Mouse (Mus musculus) kidney, adult 2 months (tissue): Measurements from ENCODE around the gene Lasp1. TPM values are rescaled to one million over a fixed set of nuclear protein-coding genes. Genes with fewer than 3 reads are reported as not detected.

Experiments used
- DNase-seq: peaks from one replicate; pipeline ENCODE4 v3.0.0; 2021
- H3K27ac ChIP-seq: fragments of 200-500 bp; 2 replicates; pipeline ENCODE4 v1.5.1; 2012; ENCODE audit warnings: low read depth, low read length, control low read depth, inconsistent platforms; ENCODE audit not compliant: insufficient read depth
- H3K27me3 ChIP-seq: fragments of 200-500 bp; replicated peaks from 2 replicates; pipeline ENCODE4 v1.6.1; 2012; ENCODE audit warnings: mild to moderate bottlenecking, moderate library complexity, low read length, inconsistent platforms; ENCODE audit not compliant: control insufficient read depth, insufficient read depth
- H3K36me3 ChIP-seq: fragments of 200-500 bp; 2 replicates; pipeline ENCODE4 v1.6.1; 2012; ENCODE audit warnings: mild to moderate bottlenecking, moderate library complexity, low read length, inconsistent platforms; ENCODE audit not compliant: control insufficient read depth, insufficient read depth
- H3K4me1 ChIP-seq: fragments of 200-500 bp; 2 replicates; pipeline ENCODE4 v1.6.1; 2011; ENCODE audit warnings: low read length; ENCODE audit not compliant: control insufficient read depth, insufficient read depth
- H3K4me3 ChIP-seq: fragments of 200-500 bp; 2 replicates; pipeline ENCODE4 v1.5.1; 2011; ENCODE audit warnings: mild to moderate bottlenecking, low read depth, low read length, control low read depth; ENCODE audit not compliant: insufficient read depth
- CTCF ChIP-seq: fragments of 200-500 bp; conservative IDR thresholded peaks from 2 replicates; pipeline ENCODE4 v1.5.1; 2011; ENCODE audit warnings: low read depth, mild to moderate bottlenecking, control low read depth, low read length, moderate library complexity, mixed read lengths; ENCODE audit not compliant: insufficient read depth, insufficient read length
- POLR2A ChIP-seq: fragments of 200-500 bp; IDR thresholded peaks from one replicate; pipeline ENCODE4 v1.6.1; 2011; ENCODE audit warnings: low read depth, low read length, control low read depth
- WGBS: fragments of 180-500 bp; shearing (Covaris S2); methylation state at CpG from one replicate; pipeline ENCODE4 v1.1.7; 2018; 5-methylcytosine and 5-hydroxymethylcytosine counted together
- polyA plus RNA-seq: library from polyadenylated mRNA; depleted of rRNA; stranded (reverse); fragments of >200 nt; gene quantifications from 2 replicates; pipeline ENCODE4 v1.2.3, GENCODE M21; 2012

The Lasp1 gene
- polyA plus RNA-seq, 1 experiment = 106 TPM

GRCm38 (mm10) chr11:97818571-97818970 lies 19.8 kb downstream of the Lasp1 start:
- peak overlapping the region; percentile 41 for H3K27ac ChIP-seq
- H3K27me3 ChIP-seq = no peaks in the 10 kb centered on the region
- H3K4me1 ChIP-seq = peaks cover 71% of the 10 kb centered on the region
- TF ChIP-seq CTCF (no peak), POLR2A (no peak)
- peak; percentile 62 for DNase-seq
- no peak overlapping the region for H3K4me3 ChIP-seq
- 17% methylated on average over 4 of the region's 4 CpGs for WGBS
- H3K36me3 ChIP-seq = no peaks in the 10 kb centered on the region

DNA sequence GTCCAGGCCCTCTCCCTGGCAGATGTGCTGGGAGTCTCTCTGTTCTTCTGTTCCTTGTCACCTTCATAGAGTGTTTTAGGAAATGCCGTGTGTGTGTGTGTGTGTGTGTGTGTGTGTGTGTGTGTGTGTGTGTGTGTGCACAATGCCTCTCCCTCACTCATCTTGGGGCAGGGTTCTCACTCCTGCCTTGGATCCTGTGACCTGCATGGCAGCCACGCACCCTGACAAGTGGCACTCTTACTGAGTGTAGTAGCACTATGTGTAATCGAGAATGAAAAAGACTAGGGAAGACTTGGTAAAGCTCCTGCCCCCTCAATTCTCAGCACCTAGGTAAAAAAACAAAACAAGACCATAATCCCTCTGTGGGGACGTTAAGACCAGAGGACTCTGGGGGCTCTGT lies 20.3 kb downstream of the Lasp1 start:
- Histone ChIP-seq H3K27ac (peak overlapping the region; percentile 41), H3K36me3 (no peaks in the 10 kb centered on the region), H3K27me3 (no peaks in the 10 kb centered on the region), H3K4me3 (no peak overlapping the region), H3K4me1 (peaks cover 66% of the 10 kb centered on the region)
- TF ChIP-seq CTCF = no peak
- 66% methylated on average over 4 of the region's 4 CpGs for WGBS
- no peak for DNase-seq

GRCm38 (mm10) chr11:97819923-97820322 lies 21.1 kb downstream of the Lasp1 start:
- peak overlapping the region; percentile 22; the same call in 1 of the 2 replicates for H3K27ac ChIP-seq
- peaks cover 63% of the 10 kb centered on the region for H3K4me1 ChIP-seq
- DNase-seq = peak; percentile 61
- TF ChIP-seq CTCF (no peak), POLR2A (no peak)
- H3K36me3 ChIP-seq = no peaks in the 10 kb centered on the region
- 48% methylated on average over 5 of the region's 5 CpGs for WGBS
- no peak overlapping the region for H3K4me3 ChIP-seq
- H3K27me3 ChIP-seq = no peaks in the 10 kb centered on the region

GRCm38 (mm10) chr11:97820840-97821239 lies 22.0 kb downstream of the Lasp1 start:
- Histone ChIP-seq H3K4me3 (no peak overlapping the region), H3K27me3 (no peaks in the 10 kb centered on the region), H3K27ac (peak overlapping the region; percentile 22), H3K4me1 (peaks cover 55% of the 10 kb centered on the region), H3K36me3 (no peaks in the 10 kb centered on the region)
- 28% methylated on average over 4 of the region's 4 CpGs for WGBS
- peak; percentile 96 for DNase-seq
- TF ChIP-seq CTCF = no peak
- no peak for TF ChIP-seq POLR2A

GRCm38 (mm10) chr11:97821401-97822064 lies 22.7 kb downstream of the Lasp1 start:
- no peak overlapping the region for H3K4me3 ChIP-seq
- H3K36me3 ChIP-seq = no peaks in the 10 kb centered on the region
- peaks cover 49% of the 10 kb centered on the region for H3K4me1 ChIP-seq
- H3K27me3 ChIP-seq = no peaks in the 10 kb centered on the region
- TF ChIP-seq POLR2A (no peak), CTCF (no peak)
- 78% methylated on average over 8 of the region's 8 CpGs for WGBS
- peak overlapping the region; percentile 5 for H3K27ac ChIP-seq
- DNase-seq = peak; percentile 55

DNA sequence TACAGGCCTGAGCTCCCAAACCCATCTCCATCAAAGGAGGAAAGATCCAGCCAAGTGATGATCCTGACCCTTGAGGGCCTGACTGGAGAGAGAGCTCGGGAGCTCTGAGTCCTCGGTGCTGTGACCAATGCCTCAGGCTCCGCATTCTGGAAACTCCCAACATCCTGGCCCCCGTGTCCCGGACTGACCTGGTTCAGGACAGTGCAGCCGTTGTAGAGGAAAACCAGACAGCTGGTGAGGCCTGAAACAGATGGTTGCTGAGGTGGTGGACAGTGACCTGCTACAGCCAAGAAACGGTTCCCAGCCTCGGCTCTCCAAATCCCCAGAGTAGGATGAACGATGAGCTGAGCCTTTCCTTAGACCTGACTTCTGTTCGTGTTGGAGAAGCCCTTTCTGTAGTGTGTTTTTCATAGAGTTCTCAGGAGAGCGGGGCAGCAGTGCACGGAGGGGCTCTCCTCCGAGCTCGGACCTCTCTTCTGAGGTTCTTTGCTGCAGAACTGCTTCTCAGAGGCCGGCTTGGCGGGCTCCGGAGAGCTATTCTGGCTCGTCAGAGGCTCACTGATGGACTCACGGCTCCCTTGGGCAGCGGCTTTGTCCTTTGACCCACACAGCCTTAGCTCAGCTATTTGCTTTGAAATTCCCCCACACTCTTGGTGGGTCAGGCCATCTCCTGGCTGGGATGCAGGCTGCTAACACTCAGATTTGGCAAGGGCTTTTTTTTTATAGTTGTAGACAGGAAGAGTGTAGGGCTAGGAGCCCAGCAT lies 24.2 kb downstream of the Lasp1 start:
- 37% methylated on average over 20 of the region's 20 CpGs for WGBS
- TF ChIP-seq POLR2A (no peak), CTCF (no peak)
- H3K4me3 ChIP-seq = no peak overlapping the region
- H3K4me1 ChIP-seq = peaks cover 39% of the 10 kb centered on the region
- peak; percentile 65 for DNase-seq
- no peaks in the 10 kb centered on the region for H3K27me3 ChIP-seq
- H3K36me3 ChIP-seq = no peaks in the 10 kb centered on the region
- H3K27ac ChIP-seq = peak overlapping the region; percentile 26; the same call in 1 of the 2 replicates

GRCm38 (mm10) chr11:97824168-97824567 lies 25.4 kb downstream of the Lasp1 start:
- Histone ChIP-seq H3K27ac (no peak overlapping the region), H3K4me3 (no peak overlapping the region), H3K36me3 (no peaks in the 10 kb centered on the region), H3K27me3 (no peaks in the 10 kb centered on the region), H3K4me1 (peaks cover 32% of the 10 kb centered on the region)
- 96% methylated on average over 11 of the region's 11 CpGs for WGBS
- no peak for TF ChIP-seq POLR2A
- TF ChIP-seq CTCF = no peak
- DNase-seq = no peak
